10 mouse cellular contexts compared by ENCODE assay signal in genomic region chr11:63969205-63969910, GRCm38 (mm10). TPM values are rescaled to one million over a fixed set of nuclear protein-coding genes. Genes with fewer than 3 reads are reported as not detected.
DNase-seq lines count a peak whose midpoint lies in the region; ATAC-seq and TF ChIP-seq lines count a peak whose summit lies in the region.
"Had no signal": no experiment of that assay in that cellular context is flagged by ENCODE, and none has a peak within 500 bp of the region (broad histone marks: within the 10 kb centered on the region; RNA-seq: fewer than 3 reads in every experiment).

No protein-coding gene starts in this region.

- no peak overlapping the region; the same call in 1 of the 2 replicates for H3K9ac ChIP-seq in forebrain, embryonic 14.5 days (ENCODE audit: low read length)
- peak overlapping the region; percentile 31; the same call in 1 of the 2 replicates for H3K9ac ChIP-seq in limb, embryonic 13.5 days
- no peak overlapping the region for H3K9ac ChIP-seq in neural tube, embryonic 15.5 days (replicated peaks)
- H3K9ac ChIP-seq: limb, embryonic 15.5 days had no signal

- peaks cover 14% of the 10 kb centered on the region for H3K4me1 ChIP-seq in forebrain, embryonic 14.5 days (ENCODE audit: control insufficient read depth, insufficient read depth, low read length)
- peaks cover 30% of the 10 kb centered on the region for H3K4me1 ChIP-seq in limb, embryonic 13.5 days
- peaks cover 32% of the 10 kb centered on the region for H3K4me1 ChIP-seq in neural tube, embryonic 15.5 days

- no peak for TF ChIP-seq CTCF in layer of hippocampus, adult 2 months (conservative IDR thresholded peaks at IDR 0.05)

- H3K4me2 ChIP-seq in forebrain, embryonic 14.5 days (ENCODE audit: low read length) = no peak overlapping the region
- no peak overlapping the region for H3K4me2 ChIP-seq in limb, embryonic 13.5 days (replicated peaks)
- no peak overlapping the region for H3K4me2 ChIP-seq in neural tube, embryonic 15.5 days
- H3K4me2 ChIP-seq: limb, embryonic 15.5 days had no signal

- H3K4me3 ChIP-seq in layer of hippocampus, adult 2 months = no peak overlapping the region
- no peak overlapping the region for H3K4me3 ChIP-seq in forebrain, embryonic 14.5 days (ENCODE audit: low read depth, low read length)
- no peak overlapping the region for H3K4me3 ChIP-seq in limb, embryonic 13.5 days
- H3K4me3 ChIP-seq in neural tube, embryonic 15.5 days (replicated peaks) = no peak overlapping the region
- H3K4me3 ChIP-seq: gastrocnemius, adult 2 months; limb, embryonic 15.5 days had no signal

- H3K36me3 ChIP-seq in forebrain, embryonic 14.5 days (ENCODE audit: control insufficient read depth, insufficient read depth, low read length) = 0 out of 2 replicates have a peak, but pooled peaks cover 3% of the 10 kb centered on the region
- peaks cover 8% of the 10 kb centered on the region; the same call in 1 of the 2 replicates for H3K36me3 ChIP-seq in limb, embryonic 13.5 days
- H3K36me3 ChIP-seq in neural tube, embryonic 15.5 days = no peaks in the 10 kb centered on the region; the same call in 1 of the 2 replicates

- ATAC-seq in forebrain, embryonic 14.5 days = peak; percentile 76
- no peak for ATAC-seq in limb, embryonic 13.5 days (ENCODE audit: low FRiP score, low read depth)
- ATAC-seq in neural tube, embryonic 15.5 days (ENCODE audit: low FRiP score) = no peak

- WGBS in forebrain, embryonic 14.5 days = 9% methylated on average over 11 of the region's 11 CpGs
- 44% methylated on average over 11 of the region's 11 CpGs for WGBS in limb, embryonic 13.5 days
- 39% methylated on average over 11 of the region's 11 CpGs for WGBS in neural tube, embryonic 15.5 days

- peak; percentile 16 to 29 for DNase-seq in layer of hippocampus, adult 2 months (ENCODE audit: low spot score in 2 of 2)
- DNase-seq in layer of hippocampus, adult 9-10 months (ENCODE audit: low spot score) = no peak
- peak; percentile 82 for DNase-seq in forebrain, embryonic 14.5 days (ENCODE audit: low spot score)
- no peak for DNase-seq in heart, adult 8-10 months (ENCODE audit: low spot score)
- DNase-seq in gastrocnemius, postnatal 4 days (ENCODE audit: low spot score in 2 of 2) = no peak
- no peak for DNase-seq in urinary bladder, postnatal 25 days (ENCODE audit: low spot score)
- DNase-seq: gastrocnemius, adult 2 months had no signal

- no peaks in the 10 kb centered on the region for H3K27me3 ChIP-seq in forebrain, embryonic 14.5 days (replicated peaks; ENCODE audit: control insufficient read depth, insufficient read depth, low read length)
- H3K27me3 ChIP-seq in limb, embryonic 13.5 days = 0 out of 2 replicates have a peak, but pooled peaks cover 3% of the 10 kb centered on the region
- H3K27me3 ChIP-seq in neural tube, embryonic 15.5 days (replicated peaks) = no peaks in the 10 kb centered on the region
- H3K27me3 ChIP-seq: limb, embryonic 15.5 days had no signal

- no peaks in the 10 kb centered on the region for H3K9me3 ChIP-seq in forebrain, embryonic 14.5 days (replicated peaks; ENCODE audit: control insufficient read depth, low read length)
- H3K9me3 ChIP-seq in limb, embryonic 13.5 days = no peaks in the 10 kb centered on the region
- no peaks in the 10 kb centered on the region for H3K9me3 ChIP-seq in neural tube, embryonic 15.5 days (replicated peaks)
- H3K9me3 ChIP-seq: limb, embryonic 15.5 days had no signal

- peak overlapping the region; percentile 74 for H3K27ac ChIP-seq in layer of hippocampus, adult 2 months
- H3K27ac ChIP-seq in forebrain, embryonic 14.5 days (ENCODE audit: low read depth, low read length) = peak overlapping the region; percentile 15
- no peak overlapping the region for H3K27ac ChIP-seq in limb, embryonic 13.5 days
- peak overlapping the region; percentile 14; the same call in 1 of the 2 replicates for H3K27ac ChIP-seq in neural tube, embryonic 15.5 days (replicated peaks)
- H3K27ac ChIP-seq: gastrocnemius, adult 2 months; limb, embryonic 15.5 days had no signal

RNA-seq across cellular contexts. Expression of gene Hs3st3b1, which starts 47.3 kb away (rescaled TPM):
- total RNA-seq in layer of hippocampus, adult 2 months (2021) = under 1 TPM; 0.26 to 0.37 TPM
- 3.3 and 3.9 TPM in 2 replicates for polyA plus RNA-seq in forebrain, embryonic 14.5 days (2014; fragmentation: Nextera tagmentation; extraction: Ambion mirVana)
- 25.6 and 26.1 TPM in 2 replicates for polyA plus RNA-seq in limb, embryonic 13.5 days (2015; fragmentation: Nextera tagmentation; extraction: Ambion mirVana)
- 7.0 and 7.1 TPM in 2 replicates for polyA plus RNA-seq in neural tube, embryonic 15.5 days (2015; fragmentation: Nextera tagmentation; extraction: Ambion mirVana)
- total RNA-seq in heart, adult 8-10 months (2022) = 1 to 10 TPM in 1 of 4 experiments, under 1 TPM in 3; 0.66 to 1.0 (median 0.86) TPM
- 1 to 10 TPM in 1 of 2 experiments, under 1 TPM in 1; 0.96 to 1.8 TPM for total RNA-seq in gastrocnemius, postnatal 4 days (2021)

Comparison
In these comparisons a context has a peak if more than half of its experiments do, and no peak if none do; other contexts are left out.
1. DNase-seq: peak in layer of hippocampus, adult 2 months (2 of 2) and forebrain, embryonic 14.5 days (single experiment); none in layer of hippocampus, adult 9-10 months (single experiment), heart, adult 8-10 months (single experiment), gastrocnemius, postnatal 4 days (0 of 2) and urinary bladder, postnatal 25 days (single experiment).